Mouse (Mus musculus) midbrain, embryonic 13.5 days (tissue): Measurements from ENCODE around the gene 5730596B20Rik. TPM values are rescaled to one million over a fixed set of nuclear protein-coding genes. Genes with fewer than 3 reads are reported as not detected.
A peak's percentile ranks its signal among the peaks of the same experiment; 100 is the strongest.

ENCODE experiments used
- ATAC-seq: fragments of 200-750 bp; cut with Nextera tagmentation; 2 replicates; pipeline ENCODE4 v1.8.0; 2017; ENCODE audit warnings: mild to moderate bottlenecking, moderate TSS enrichment, moderate library complexity
- H3K27ac ChIP-seq: fragments of 300-500 bp; sonication (generic); 2 replicates; pipeline ENCODE4 v1.5.1; 2015; ENCODE audit warnings: inconsistent platforms, mild to moderate bottlenecking, moderate library complexity
- H3K27me3 ChIP-seq: fragments of 300-500 bp; sonication (generic); 2 replicates; pipeline ENCODE4 v1.6.1; 2015; ENCODE audit warnings: mild to moderate bottlenecking, inconsistent platforms
- H3K36me3 ChIP-seq: fragments of 300-500 bp; sonication (generic); 2 replicates; pipeline ENCODE4 v1.6.1; 2015; ENCODE audit warnings: mild to moderate bottlenecking, inconsistent platforms
- H3K4me1 ChIP-seq: fragments of 300-500 bp; sonication (generic); replicated peaks from 2 replicates; pipeline ENCODE4 v1.6.1; 2015; ENCODE audit warnings: inconsistent platforms
- H3K4me2 ChIP-seq: fragments of 300-500 bp; sonication (generic); replicated peaks from 2 replicates; pipeline ENCODE4 v1.6.1; 2015; ENCODE audit warnings: moderate library complexity, mild to moderate bottlenecking, inconsistent platforms
- H3K4me3 ChIP-seq: fragments of 300-500 bp; sonication (generic); replicated peaks from 2 replicates; pipeline ENCODE4 v1.5.1; 2015; ENCODE audit warnings: mild to moderate bottlenecking, inconsistent platforms
- H3K9ac ChIP-seq: fragments of 300-500 bp; sonication (generic); replicated peaks from 2 replicates; pipeline ENCODE4 v1.6.1; 2015; ENCODE audit warnings: mild to moderate bottlenecking, inconsistent platforms
- H3K9me3 ChIP-seq: fragments of 300-500 bp; sonication (generic); 2 replicates; pipeline ENCODE4 v1.6.1; 2016; ENCODE audit warnings: mild to moderate bottlenecking, inconsistent platforms
- WGBS: fragments of 180-500 bp; shearing (Covaris S2); methylation state at CpG from one replicate; pipeline ENCODE4 v1.1.7; 2015; 5-methylcytosine and 5-hydroxymethylcytosine counted together
- polyA plus RNA-seq: library from polyadenylated mRNA; unstranded; fragments of >200 nt; fragmentation: Nextera tagmentation; extraction: Ambion mirVana; gene quantifications from 2 replicates; pipeline ENCODE4 v1.2.1, GENCODE M21; 2015

5730596B20Rik gene
- polyA plus RNA-seq, 1 experiment from 2014 or later = not detected

GRCm38 (mm10) chr6:52182793-52183192 is 5.5 kb downstream of the 5730596B20Rik start:
- Histone ChIP-seq H3K27me3 (peaks cover 100% of the 10 kb centered on the region), H3K9me3 (no peaks in the 10 kb centered on the region), H3K4me3 (no peak overlapping the region), H3K4me1 (no peaks in the 10 kb centered on the region), H3K27ac (no peak overlapping the region), H3K4me2 (no peak overlapping the region), H3K9ac (no peak overlapping the region), H3K36me3 (no peaks in the 10 kb centered on the region)
- 7% methylated on average over 1 of the region's 1 CpGs for WGBS
- no peak for ATAC-seq

DNA sequence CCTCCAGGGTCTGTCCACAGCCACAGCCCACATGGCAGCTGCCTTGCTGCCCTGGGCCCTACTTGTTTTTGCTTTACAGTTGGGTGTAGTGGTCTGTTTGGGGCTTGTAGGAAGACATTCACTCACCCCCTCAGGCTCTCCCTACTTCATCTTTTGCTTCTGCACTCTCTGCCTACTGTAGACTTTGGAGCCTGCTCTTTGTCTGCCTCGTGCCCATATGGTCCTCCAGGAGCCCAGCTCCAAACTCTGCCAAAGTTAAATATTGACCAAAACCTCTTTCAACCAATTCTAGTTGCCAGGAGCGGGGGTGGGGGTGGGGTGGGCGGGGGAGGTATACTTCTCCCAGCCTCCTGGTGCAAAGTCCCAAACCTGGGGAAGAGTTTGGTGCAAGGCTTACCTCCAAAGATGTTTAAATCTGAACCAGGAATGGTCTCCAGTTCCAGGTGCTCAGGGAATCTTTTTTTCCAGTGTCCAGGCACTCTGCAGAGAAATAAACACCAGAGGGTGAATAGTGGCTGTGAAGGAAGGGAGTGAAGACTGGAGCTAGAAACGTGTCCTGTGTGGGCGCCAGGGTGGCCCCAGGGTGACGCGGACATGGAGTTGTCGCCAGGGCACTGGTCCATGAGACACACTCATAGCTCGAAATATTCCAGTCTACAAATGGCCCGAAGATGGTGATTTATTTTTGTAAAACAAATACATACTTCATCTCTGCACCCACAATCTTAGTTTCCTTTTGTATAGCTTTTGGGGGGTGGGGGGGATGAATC is 6.2 kb downstream of the 5730596B20Rik start:
- WGBS = 5% methylated on average over 10 of the region's 10 CpGs
- no peaks in the 10 kb centered on the region for H3K36me3 ChIP-seq
- H3K4me2 ChIP-seq = no peak overlapping the region
- H3K9me3 ChIP-seq = no peaks in the 10 kb centered on the region
- no peaks in the 10 kb centered on the region for H3K4me1 ChIP-seq
- ATAC-seq = no peak
- H3K27ac ChIP-seq = no peak overlapping the region
- no peak overlapping the region for H3K9ac ChIP-seq
- peaks cover 100% of the 10 kb centered on the region for H3K27me3 ChIP-seq
- H3K4me3 ChIP-seq = no peak overlapping the region

DNA sequence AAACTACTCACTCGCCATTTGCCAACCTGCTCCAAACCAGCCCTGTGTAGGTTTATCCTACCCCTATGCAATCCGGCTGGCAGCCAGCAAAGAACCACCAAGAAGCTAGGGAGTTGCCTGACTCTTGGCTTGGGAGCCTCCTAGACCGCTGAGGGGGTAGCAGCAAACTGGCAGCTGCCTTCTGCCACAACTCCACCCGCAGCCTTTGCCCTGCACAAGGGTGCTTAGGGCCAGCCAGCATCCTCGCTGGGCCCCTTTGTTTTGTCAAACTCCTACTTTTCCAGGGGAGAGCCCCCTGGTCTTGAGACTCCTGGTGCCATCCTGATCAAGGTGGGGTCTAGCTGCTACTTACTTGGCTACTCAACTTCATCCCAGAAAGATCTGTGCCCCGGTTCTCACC is 7.4 kb downstream of the 5730596B20Rik start:
- Histone ChIP-seq H3K9ac (no peak overlapping the region), H3K4me2 (no peak overlapping the region), H3K9me3 (no peaks in the 10 kb centered on the region), H3K4me3 (no peak overlapping the region), H3K4me1 (no peaks in the 10 kb centered on the region), H3K27ac (no peak overlapping the region), H3K27me3 (peaks cover 100% of the 10 kb centered on the region), H3K36me3 (no peaks in the 10 kb centered on the region)
- no peak for ATAC-seq
- 1% methylated on average over 6 of the region's 6 CpGs for WGBS

DNA sequence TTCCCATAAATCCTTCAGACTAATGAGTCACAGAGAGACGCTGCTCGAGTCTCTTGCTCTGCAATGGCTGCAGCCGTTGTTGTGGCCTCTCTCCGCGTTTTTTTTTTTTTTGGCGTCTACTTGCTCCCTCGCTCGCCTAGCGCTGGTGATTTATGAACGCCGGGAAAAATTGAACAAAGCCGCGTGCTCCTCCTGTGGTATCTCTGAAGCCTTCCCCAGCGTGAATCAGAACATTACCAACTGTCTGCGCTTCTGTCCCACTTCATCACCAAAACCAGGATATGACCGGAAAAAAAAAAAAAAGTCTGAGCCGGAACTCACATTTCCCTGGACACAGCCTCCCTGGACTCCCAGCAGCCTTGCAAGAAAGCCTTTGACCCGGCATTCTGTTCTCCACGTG is 7.9 kb downstream of the 5730596B20Rik start:
- H3K27me3 ChIP-seq = peaks cover 100% of the 10 kb centered on the region
- no peak for ATAC-seq
- no peak overlapping the region for H3K27ac ChIP-seq
- H3K4me3 ChIP-seq = no peak overlapping the region
- no peaks in the 10 kb centered on the region for H3K4me1 ChIP-seq
- H3K9me3 ChIP-seq = no peaks in the 10 kb centered on the region
- no peak overlapping the region for H3K4me2 ChIP-seq
- no peaks in the 10 kb centered on the region for H3K36me3 ChIP-seq
- under 1% methylated on average over 19 of the region's 19 CpGs for WGBS
- H3K9ac ChIP-seq = no peak overlapping the region

DNA sequence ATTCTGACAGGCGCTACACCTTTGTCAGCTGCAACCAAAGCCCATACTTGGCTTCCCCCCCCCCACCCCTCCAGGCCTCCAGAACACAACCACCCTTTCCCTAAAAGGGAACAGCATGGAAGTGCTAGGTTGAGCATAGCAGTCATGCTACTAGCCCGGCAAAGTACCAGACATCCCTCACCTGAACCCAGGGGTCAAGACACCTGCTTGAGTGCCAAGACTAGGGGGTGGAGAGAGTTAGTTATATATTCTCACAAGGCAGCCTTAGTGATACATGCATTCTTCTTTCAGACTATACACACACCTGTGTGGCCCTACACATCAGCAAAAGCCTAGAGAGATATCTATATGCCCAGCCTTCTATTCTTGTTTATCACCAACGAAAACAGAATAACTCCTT is 8.5 kb downstream of the 5730596B20Rik start:
- no peaks in the 10 kb centered on the region for H3K36me3 ChIP-seq
- H3K9ac ChIP-seq = no peak overlapping the region
- peaks cover under 1% of the 10 kb centered on the region; the same call in 1 of the 2 replicates for H3K4me1 ChIP-seq
- H3K4me2 ChIP-seq = no peak overlapping the region
- no peak overlapping the region for H3K27ac ChIP-seq
- no peaks in the 10 kb centered on the region for H3K9me3 ChIP-seq
- 9% methylated on average over 3 of the region's 3 CpGs for WGBS
- no peak overlapping the region for H3K4me3 ChIP-seq
- no peak for ATAC-seq
- peaks cover 100% of the 10 kb centered on the region for H3K27me3 ChIP-seq

GRCm38 (mm10) chr6:52186500-52186899 is 9.2 kb downstream of the 5730596B20Rik start:
- Histone ChIP-seq H3K4me2 (no peak overlapping the region), H3K9ac (no peak overlapping the region), H3K9me3 (no peaks in the 10 kb centered on the region), H3K27ac (no peak overlapping the region), H3K36me3 (no peaks in the 10 kb centered on the region), H3K27me3 (peaks cover 100% of the 10 kb centered on the region), H3K4me1 (peaks cover 7% of the 10 kb centered on the region), H3K4me3 (no peak overlapping the region)
- ATAC-seq = no peak
- 8% methylated on average over 1 of the region's 1 CpGs for WGBS

DNA sequence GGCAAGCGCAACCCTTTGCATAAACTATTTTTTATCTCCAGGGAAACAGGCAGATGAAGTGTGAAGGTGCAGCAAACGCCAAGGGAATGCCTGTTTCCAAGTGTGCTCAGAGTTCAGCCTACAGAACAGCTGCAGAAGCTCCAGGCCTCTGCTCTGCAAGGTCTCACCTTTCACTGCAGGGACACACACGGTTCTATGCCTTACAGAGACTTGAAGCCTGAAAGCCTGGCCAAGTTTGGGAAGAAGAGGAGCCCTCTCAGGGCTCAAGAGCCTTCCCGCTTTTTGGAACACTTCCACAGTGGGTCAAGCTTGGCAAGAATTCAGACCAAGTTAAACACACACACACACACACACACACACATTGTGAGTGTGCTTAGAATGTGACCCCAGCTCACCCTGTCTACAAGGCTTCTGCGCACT is 11.9 kb downstream of the 5730596B20Rik start:
- H3K4me3 ChIP-seq = no peak overlapping the region
- ATAC-seq = no peak
- no peaks in the 10 kb centered on the region for H3K9me3 ChIP-seq
- H3K27me3 ChIP-seq = peaks cover 100% of the 10 kb centered on the region
- H3K4me2 ChIP-seq = no peak overlapping the region
- H3K27ac ChIP-seq = no peak overlapping the region
- no peak overlapping the region for H3K9ac ChIP-seq
- no peaks in the 10 kb centered on the region for H3K36me3 ChIP-seq
- WGBS = 7% methylated on average over 5 of the region's 5 CpGs
- peaks cover 10% of the 10 kb centered on the region for H3K4me1 ChIP-seq

DNA sequence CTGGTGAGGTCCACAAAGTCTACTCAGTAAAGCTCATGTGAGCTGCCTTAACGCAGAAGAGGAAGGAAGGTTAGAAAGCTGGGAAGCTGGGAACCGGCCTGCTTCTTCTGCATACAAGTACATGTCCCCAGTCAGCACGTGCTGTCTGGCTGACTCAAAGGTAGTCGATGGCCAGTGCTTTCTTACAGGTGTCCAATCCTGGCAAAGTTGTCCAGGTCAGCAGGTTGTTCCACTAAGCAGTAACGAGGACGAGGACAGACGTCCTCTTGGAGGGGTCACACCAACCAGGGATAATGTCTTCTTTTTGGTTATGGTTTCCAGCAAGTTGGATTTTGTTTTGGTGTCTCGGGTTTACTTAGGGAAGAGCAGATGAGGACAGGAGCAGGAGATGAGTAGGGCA is 12.6 kb downstream of the 5730596B20Rik start:
- Histone ChIP-seq H3K27me3 (peaks cover 100% of the 10 kb centered on the region), H3K27ac (no peak overlapping the region), H3K36me3 (no peaks in the 10 kb centered on the region), H3K9me3 (no peaks in the 10 kb centered on the region), H3K4me3 (no peak overlapping the region), H3K4me1 (peaks cover 10% of the 10 kb centered on the region), H3K9ac (no peak overlapping the region), H3K4me2 (no peak overlapping the region)
- 5% methylated on average over 8 of the region's 8 CpGs for WGBS
- no peak for ATAC-seq

DNA sequence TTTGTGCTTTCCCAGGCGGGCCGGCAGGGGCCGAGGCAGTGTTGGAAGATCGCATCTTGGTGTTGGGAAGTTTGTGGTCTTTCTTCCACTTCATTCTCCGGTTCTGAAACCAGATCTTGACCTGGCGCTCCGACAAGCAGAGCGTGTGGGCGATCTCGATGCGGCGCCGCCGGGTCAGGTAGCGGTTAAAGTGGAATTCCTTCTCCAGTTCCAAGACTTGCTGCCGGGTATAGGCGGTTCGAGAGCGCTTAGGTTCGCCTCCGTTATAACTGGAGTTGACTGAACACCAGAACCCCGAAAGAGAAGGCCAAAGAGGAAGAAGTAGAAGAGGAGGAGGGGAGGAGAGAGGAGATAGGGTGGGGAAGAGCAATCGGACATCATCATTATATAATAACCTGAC is 13.1 kb downstream of the 5730596B20Rik start:
- no peak overlapping the region for H3K4me2 ChIP-seq
- no peak overlapping the region for H3K4me3 ChIP-seq
- peaks cover 100% of the 10 kb centered on the region for H3K27me3 ChIP-seq
- H3K36me3 ChIP-seq = no peaks in the 10 kb centered on the region
- H3K9me3 ChIP-seq = no peaks in the 10 kb centered on the region
- no peak for ATAC-seq
- no peak overlapping the region for H3K27ac ChIP-seq
- under 1% methylated on average over 23 of the region's 23 CpGs for WGBS
- no peak overlapping the region for H3K9ac ChIP-seq
- H3K4me1 ChIP-seq = peaks cover 10% of the 10 kb centered on the region

DNA sequence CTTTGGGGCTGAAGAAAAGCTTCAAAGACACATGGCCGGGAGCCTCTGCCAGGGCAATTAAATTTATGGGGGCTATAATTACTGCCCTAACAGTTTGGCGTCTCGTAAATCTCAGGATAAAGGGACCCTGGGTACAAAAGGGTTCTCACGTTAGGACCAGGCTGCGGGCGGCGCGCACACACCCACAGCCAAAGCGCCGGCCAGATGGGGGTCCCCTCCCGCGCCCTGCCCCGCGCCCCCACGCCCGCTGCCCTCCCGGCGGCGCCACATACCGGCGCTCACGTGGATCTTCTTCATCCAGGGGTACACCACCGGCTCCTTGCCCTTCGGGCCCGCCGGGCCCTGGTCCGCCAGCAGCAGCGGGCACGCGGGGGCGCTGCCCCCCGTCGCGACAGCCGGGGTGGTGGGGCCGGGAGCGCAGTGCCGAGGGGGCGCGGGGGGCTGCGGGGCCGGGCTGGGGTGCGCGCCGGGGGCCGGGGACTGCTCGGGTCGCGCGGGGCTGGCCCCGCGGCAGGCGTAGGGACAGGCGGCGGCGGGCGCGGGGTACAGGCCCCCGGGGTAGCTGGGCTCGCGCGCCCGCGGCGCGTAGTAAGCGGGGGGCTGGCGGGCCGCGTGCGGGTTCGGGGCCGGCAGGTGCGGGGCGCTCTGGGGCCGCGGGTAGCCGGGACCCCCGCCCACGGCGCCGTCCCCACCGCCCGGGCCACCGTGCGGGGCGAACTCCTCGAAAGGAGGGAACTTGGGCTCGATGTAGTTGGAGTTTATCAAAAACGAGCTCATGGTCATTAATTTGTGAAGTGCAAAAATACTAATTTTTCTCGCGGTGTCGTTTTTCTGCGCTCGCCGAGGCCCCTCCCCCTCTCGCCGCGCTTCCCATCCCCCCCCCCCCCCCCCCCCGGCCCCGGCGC is 13.9 kb downstream of the 5730596B20Rik start, which contains the start of gene Hoxa4:
Hoxa4 (minus strand) TSS at position 848 of the 905 bp plus-strand sequence.
- Histone ChIP-seq H3K4me1 (peaks cover 10% of the 10 kb centered on the region), H3K4me3 (peak within 1 kb of the TSS; percentile 36), H3K27me3 (peaks cover 100% of the 10 kb centered on the region), H3K27ac (no peak within 1 kb of the TSS), H3K36me3 (no peaks in the 10 kb centered on the region), H3K4me2 (peak within 1 kb of the TSS; percentile 54), H3K9me3 (no peaks in the 10 kb centered on the region), H3K9ac (no peak within 1 kb of the TSS)
- no peak for ATAC-seq
- under 1% methylated on average over 67 of the region's 102 CpGs for WGBS

DNA sequence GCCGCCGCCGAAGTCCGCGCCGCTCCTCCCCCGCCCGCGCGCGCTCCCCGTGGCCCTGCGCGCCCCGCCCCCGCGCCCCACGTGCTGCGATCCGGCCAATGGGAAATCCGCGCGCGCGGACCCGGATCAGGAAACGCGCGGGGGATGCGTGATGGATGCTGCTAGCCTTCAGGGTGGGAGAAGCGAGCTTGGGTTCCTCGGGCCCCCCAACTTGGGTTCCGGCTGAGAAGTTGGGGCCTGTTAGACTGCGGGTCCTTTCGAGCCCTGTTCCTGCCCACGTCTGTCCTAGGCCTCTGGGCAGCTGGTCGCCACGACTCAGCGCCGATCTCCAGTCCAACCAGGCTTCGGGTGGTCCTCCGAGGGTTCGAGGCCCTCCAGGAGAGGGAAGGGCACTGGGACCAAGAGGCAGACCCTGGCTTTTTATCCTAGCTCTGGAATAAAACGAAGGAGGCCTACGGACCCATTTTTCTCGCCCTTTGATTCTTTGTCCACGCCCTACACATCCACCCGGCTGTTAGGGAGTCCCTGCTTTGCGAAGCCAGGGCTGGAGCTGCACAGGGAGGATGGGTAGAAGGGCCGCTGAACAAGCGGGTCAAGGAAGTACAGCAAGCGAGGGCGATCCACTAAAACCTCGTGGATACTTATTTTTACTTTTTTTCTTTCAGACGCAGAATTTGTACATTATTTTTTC is 14.7 kb downstream of the 5730596B20Rik start:
- H3K36me3 ChIP-seq = no peaks in the 10 kb centered on the region
- H3K9me3 ChIP-seq = no peaks in the 10 kb centered on the region
- H3K4me2 ChIP-seq = peak overlapping the region; percentile 54
- peak overlapping the region; percentile 36 for H3K4me3 ChIP-seq
- H3K27me3 ChIP-seq = peaks cover 100% of the 10 kb centered on the region
- H3K27ac ChIP-seq = no peak overlapping the region
- H3K4me1 ChIP-seq = peaks cover 10% of the 10 kb centered on the region
- no peak overlapping the region for H3K9ac ChIP-seq
- 1% methylated on average over 41 of the region's 55 CpGs for WGBS
- no peak for ATAC-seq

GRCm38 (mm10) chr6:52194690-52195089 is 17.4 kb downstream of the 5730596B20Rik start:
- Histone ChIP-seq H3K9me3 (no peaks in the 10 kb centered on the region), H3K4me2 (no peak overlapping the region), H3K36me3 (no peaks in the 10 kb centered on the region), H3K9ac (no peak overlapping the region), H3K27me3 (peaks cover 100% of the 10 kb centered on the region), H3K27ac (no peak overlapping the region), H3K4me3 (no peak overlapping the region), H3K4me1 (peaks cover 10% of the 10 kb centered on the region)
- no peak for ATAC-seq
- 3% methylated on average over 10 of the region's 10 CpGs for WGBS
